Mouse (Mus musculus): ENCODE data around the gene Rps18.

DNA sequence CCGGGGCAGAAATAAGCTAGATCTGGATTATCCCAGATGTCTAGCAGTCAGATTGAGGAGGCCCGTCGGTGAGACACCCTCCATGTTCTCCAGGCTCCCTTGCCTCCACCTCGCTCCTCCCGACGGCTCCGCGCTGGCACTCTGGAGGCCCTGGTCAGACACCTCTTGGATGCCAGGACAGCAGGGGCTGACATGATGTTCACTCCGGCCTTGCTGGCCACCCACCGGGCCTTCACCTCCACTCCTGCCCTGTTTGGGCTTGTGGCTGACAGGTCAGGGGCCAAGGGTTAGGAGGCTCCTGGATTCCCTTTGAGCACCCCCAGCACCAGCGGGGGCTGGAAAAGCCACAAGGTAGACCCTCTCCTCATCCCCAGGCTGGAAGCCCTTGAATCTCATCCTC lies 23.9 kb downstream of the Rps18 start:
- no peak for TF ChIP-seq CTCF (IDR thresholded peaks at IDR 0.05)
- TF ChIP-seq POLR2A (IDR thresholded peaks at IDR 0.05; ENCODE audit: insufficient read depth, low read depth, low read length), result no peak
